Mouse (Mus musculus): ENCODE results near the gene Icam1. TPM values are rescaled to one million over a fixed set of nuclear protein-coding genes. Genes with fewer than 3 reads are reported as not detected.
"Not testable (repeated sequence)": the region's sequence is repeated elsewhere in the genome, so short reads cannot be mapped to it uniquely, and the experiment has no call there.

The Icam1 gene
- polyA plus RNA-seq, 1 experiment from 2014 or later: 12.3 TPM

GRCm38 (mm10) chr9:21010362-21010761 lies 5.4 kb upstream of the Icam1 start:
- WGBS: 35% methylated on average over 2 of the region's 2 CpGs
- no peaks in the 10 kb centered on the region for H3K27me3 ChIP-seq (ENCODE audit: insufficient read depth, low read length)
- no peak overlapping the region for H3K27ac ChIP-seq
- DNase-seq (ENCODE audit: low spot score) (no peak), ATAC-seq (replicated peaks; ENCODE audit: low FRiP score, low read depth) (no peak)
- H3K9me3 ChIP-seq (replicated peaks; ENCODE audit: low read length): no peaks in the 10 kb centered on the region
- no peak overlapping the region for H3K4me3 ChIP-seq (replicated peaks; ENCODE audit: low read depth, low read length)
- peaks cover 20% of the 10 kb centered on the region; the same call in 1 of the 2 replicates for H3K36me3 ChIP-seq (ENCODE audit: insufficient read depth, low read length)
- no peak overlapping the region for H3K9ac ChIP-seq (ENCODE audit: low read depth, low read length)
- TF ChIP-seq CTCF (IDR thresholded peaks at IDR 0.05; ENCODE audit: low read depth): no peak
- no peak overlapping the region for H3K4me2 ChIP-seq (ENCODE audit: low read length)
- H3K4me1 ChIP-seq (replicated peaks; ENCODE audit: insufficient read depth, low read length): 0 out of 2 replicates have a peak, but pooled peaks cover 7% of the 10 kb centered on the region

GRCm38 (mm10) chr9:21010939-21011541 lies 4.7 kb upstream of the Icam1 start:
- not testable (repeated sequence) for H3K4me3 ChIP-seq (replicated peaks; ENCODE audit: low read depth, low read length); H3K4me2 ChIP-seq (ENCODE audit: low read length); ATAC-seq (replicated peaks; ENCODE audit: low FRiP score, low read depth); DNase-seq (ENCODE audit: low spot score); H3K9ac ChIP-seq (ENCODE audit: low read depth, low read length); H3K27ac ChIP-seq; H3K9me3 ChIP-seq (replicated peaks; ENCODE audit: low read length); H3K27me3 ChIP-seq (ENCODE audit: insufficient read depth, low read length); H3K4me1 ChIP-seq (replicated peaks; ENCODE audit: insufficient read depth, low read length)
- TF ChIP-seq CTCF (IDR thresholded peaks at IDR 0.05; ENCODE audit: low read depth): peak; percentile 19; the same call in 1 of the 2 replicates
- 67% methylated on average over 9 of the region's 9 CpGs for WGBS
- H3K36me3 ChIP-seq (ENCODE audit: insufficient read depth, low read length): peaks cover 16% of the 10 kb centered on the region; the same call in 1 of the 2 replicates

- ATAC-seq (replicated peaks; ENCODE audit: low FRiP score, low read depth) (no peak), DNase-seq (ENCODE audit: low spot score) (no peak)
- TF ChIP-seq CTCF (IDR thresholded peaks at IDR 0.05; ENCODE audit: low read depth): no peak
- Histone ChIP-seq H3K4me2 (ENCODE audit: low read length) (no peak overlapping the region), H3K4me1 (replicated peaks; ENCODE audit: insufficient read depth, low read length) (peaks cover 13% of the 10 kb centered on the region; the same call in 1 of the 2 replicates), H3K4me3 (replicated peaks; ENCODE audit: low read depth, low read length) (no peak overlapping the region), H3K27ac (peak overlapping the region; percentile 65), H3K9me3 (replicated peaks; ENCODE audit: low read length) (no peaks in the 10 kb centered on the region), H3K36me3 (ENCODE audit: insufficient read depth, low read length) (peaks cover 14% of the 10 kb centered on the region; the same call in 1 of the 2 replicates), H3K27me3 (ENCODE audit: insufficient read depth, low read length) (peaks cover 8% of the 10 kb centered on the region; the same call in 1 of the 2 replicates), H3K9ac (ENCODE audit: low read depth, low read length) (no peak overlapping the region)
- 32% methylated on average over 5 of the region's 5 CpGs for WGBS
Observed at GRCm38 (mm10) chr9:21011846-21012312, 3.9 kb upstream of the Icam1 start.

GRCm38 (mm10) chr9:21012368-21012767 lies 3.4 kb upstream of the Icam1 start:
- H3K27me3 ChIP-seq (ENCODE audit: insufficient read depth, low read length): peaks cover 10% of the 10 kb centered on the region
- no peak for ATAC-seq (replicated peaks; ENCODE audit: low FRiP score, low read depth)
- WGBS: 37% methylated on average over 1 of the region's 1 CpGs
- H3K36me3 ChIP-seq (ENCODE audit: insufficient read depth, low read length): peaks cover 10% of the 10 kb centered on the region; the same call in 1 of the 2 replicates
- peaks cover 13% of the 10 kb centered on the region; the same call in 1 of the 2 replicates for H3K4me1 ChIP-seq (replicated peaks; ENCODE audit: insufficient read depth, low read length)
- DNase-seq (ENCODE audit: low spot score): no peak
- H3K4me2 ChIP-seq (ENCODE audit: low read length): no peak overlapping the region
- no peak overlapping the region for H3K4me3 ChIP-seq (replicated peaks; ENCODE audit: low read depth, low read length)
- peak overlapping the region; percentile 65; the same call in 1 of the 2 replicates for H3K27ac ChIP-seq
- H3K9me3 ChIP-seq (replicated peaks; ENCODE audit: low read length): no peaks in the 10 kb centered on the region
- TF ChIP-seq CTCF (IDR thresholded peaks at IDR 0.05; ENCODE audit: low read depth): peak; percentile 43; the same call in 1 of the 2 replicates
- H3K9ac ChIP-seq (ENCODE audit: low read depth, low read length): no peak overlapping the region

GRCm38 (mm10) chr9:21014691-21015570 lies 854 bp upstream of the Icam1 start:
- Histone ChIP-seq H3K36me3 (ENCODE audit: insufficient read depth, low read length) (no peaks in the 10 kb centered on the region), H3K4me2 (ENCODE audit: low read length) (peak overlapping the region; percentile 61), H3K27ac (peak overlapping the region; percentile 60), H3K4me1 (replicated peaks; ENCODE audit: insufficient read depth, low read length) (peaks cover 13% of the 10 kb centered on the region; the same call in 1 of the 2 replicates), H3K4me3 (replicated peaks; ENCODE audit: low read depth, low read length) (peak overlapping the region; percentile 33), H3K9ac (ENCODE audit: low read depth, low read length) (peak overlapping the region; percentile 33; the same call in 1 of the 2 replicates), H3K9me3 (replicated peaks; ENCODE audit: low read length) (no peaks in the 10 kb centered on the region), H3K27me3 (ENCODE audit: insufficient read depth, low read length) (peaks cover 12% of the 10 kb centered on the region)
- TF ChIP-seq CTCF (IDR thresholded peaks at IDR 0.05; ENCODE audit: low read depth): no peak
- DNase-seq (ENCODE audit: low spot score): no peak
- peak; percentile 27; the same call in 1 of the 2 replicates for ATAC-seq (replicated peaks; ENCODE audit: low FRiP score, low read depth)
- 4% methylated on average over 28 of the region's 29 CpGs for WGBS
